ENCODE assay signal across 8 mouse cellular contexts in the genomic region with DNA sequence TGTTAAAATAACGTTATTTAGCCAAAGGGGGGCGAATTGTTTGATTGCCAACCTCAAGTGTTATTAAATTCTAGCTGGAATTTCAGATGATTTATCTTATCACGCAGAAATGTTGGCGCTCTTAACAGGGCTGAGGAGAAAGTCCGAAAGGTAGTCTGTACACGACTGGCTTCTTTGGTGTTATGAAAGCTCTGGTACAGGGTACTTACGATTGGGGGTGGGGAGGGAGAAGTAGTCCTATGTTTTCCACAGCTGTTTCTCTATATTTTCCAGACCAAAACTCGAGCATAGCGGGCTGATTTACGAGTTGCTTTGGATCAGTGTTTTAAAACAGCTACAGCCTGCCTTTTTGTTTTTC. TPM values are rescaled to one million over a fixed set of nuclear protein-coding genes. Genes with fewer than 3 reads are reported as not detected.
DNase-seq lines count a peak whose midpoint lies in the region; ATAC-seq and TF ChIP-seq lines count a peak whose summit lies in the region.

No protein-coding gene starts in this region.

- TF ChIP-seq CTCF in midbrain, postnatal 0 days (IDR thresholded peaks at IDR 0.05) = no peak

- 0 out of 2 replicates have a peak overlapping the region, but pooled peaks have one; percentile 6 for H3K4me3 ChIP-seq in heart, embryonic 16.5 days (ENCODE audit: low read length)
- peak overlapping the region; percentile 98 for H3K4me3 ChIP-seq in embryonic facial prominence, embryonic 15.5 days (replicated peaks)
- H3K4me3 ChIP-seq in midbrain, postnatal 0 days (ENCODE audit: low read depth, low read length) = peak overlapping the region; percentile 4; the same call in 1 of the 2 replicates

- H3K4me1 ChIP-seq in heart, embryonic 16.5 days (ENCODE audit: control insufficient read depth, insufficient read depth, low read length) = peaks cover 7% of the 10 kb centered on the region
- peaks cover 35% of the 10 kb centered on the region for H3K4me1 ChIP-seq in embryonic facial prominence, embryonic 15.5 days
- no peaks in the 10 kb centered on the region for H3K4me1 ChIP-seq in midbrain, postnatal 0 days (ENCODE audit: insufficient read depth, low read length)

- 40% methylated on average over 10 of the region's 10 CpGs for WGBS in heart, embryonic 16.5 days
- WGBS in embryonic facial prominence, embryonic 15.5 days = 8% methylated on average over 10 of the region's 10 CpGs
- 25% methylated on average over 10 of the region's 10 CpGs for WGBS in midbrain, postnatal 0 days

- peaks cover 21% of the 10 kb centered on the region for H3K27me3 ChIP-seq in heart, embryonic 16.5 days (ENCODE audit: control insufficient read depth, insufficient read depth, low read length)
- H3K27me3 ChIP-seq in embryonic facial prominence, embryonic 15.5 days = no peaks in the 10 kb centered on the region
- no peaks in the 10 kb centered on the region; the same call in 1 of the 2 replicates for H3K27me3 ChIP-seq in midbrain, postnatal 0 days (ENCODE audit: insufficient read depth, low read length)

- DNase-seq in heart, adult 8-10 months (ENCODE audit: low spot score) = no peak
- DNase-seq in kidney, adult 8-10 months = peak; percentile 32 to 47
- no peak for DNase-seq in midbrain, postnatal 0 days (ENCODE audit: low spot score)
- no peak for DNase-seq in cerebellum, adult 9-11 months
- no peak for DNase-seq in gastrocnemius, postnatal 14 days
- DNase-seq in spleen, postnatal 4 days (ENCODE audit: low spot score in 2 of 2) = no peak

- ATAC-seq in heart, embryonic 16.5 days (replicated peaks; ENCODE audit: extremely low read depth, insufficient read depth, low FRiP score) = no peak
- ATAC-seq in embryonic facial prominence, embryonic 15.5 days (ENCODE audit: insufficient number of reproducible peaks, low FRiP score, low TSS enrichment, low read depth) = no peak
- ATAC-seq in midbrain, postnatal 0 days (ENCODE audit: low FRiP score) = no peak

- intact Hi-C loops in gastrocnemius, postnatal 14 days (cut with DNase I; ENCODE audit: low total_unique reads) = no loop called here

- H3K9ac ChIP-seq in heart, embryonic 16.5 days (ENCODE audit: low read length) = no peak overlapping the region
- peak overlapping the region; percentile 99 for H3K9ac ChIP-seq in embryonic facial prominence, embryonic 15.5 days
- H3K9ac ChIP-seq in midbrain, postnatal 0 days (replicated peaks; ENCODE audit: low read length, poor library complexity, severe bottlenecking) = 0 out of 2 replicates have a peak overlapping the region, but pooled peaks have one; percentile 5

- H3K36me3 ChIP-seq in heart, embryonic 16.5 days (ENCODE audit: control insufficient read depth, insufficient read depth) = no peaks in the 10 kb centered on the region
- peaks cover 6% of the 10 kb centered on the region; the same call in 1 of the 2 replicates for H3K36me3 ChIP-seq in embryonic facial prominence, embryonic 15.5 days
- H3K36me3 ChIP-seq in midbrain, postnatal 0 days (ENCODE audit: insufficient read depth, low read length) = no peaks in the 10 kb centered on the region

- no peak overlapping the region for H3K27ac ChIP-seq in heart, embryonic 16.5 days (ENCODE audit: low read length)
- H3K27ac ChIP-seq in embryonic facial prominence, embryonic 15.5 days (replicated peaks) = peak overlapping the region; percentile 96
- H3K27ac ChIP-seq in midbrain, postnatal 0 days (ENCODE audit: low read depth, low read length) = no peak overlapping the region

- peak overlapping the region; percentile 28; the same call in 1 of the 2 replicates for H3K4me2 ChIP-seq in heart, embryonic 16.5 days (ENCODE audit: low read depth, low read length)
- H3K4me2 ChIP-seq in embryonic facial prominence, embryonic 15.5 days (replicated peaks) = peak overlapping the region; percentile 67
- peak overlapping the region; percentile 99 for H3K4me2 ChIP-seq in midbrain, postnatal 0 days (ENCODE audit: low read depth, low read length, poor library complexity, severe bottlenecking)

- H3K9me3 ChIP-seq in heart, embryonic 16.5 days (replicated peaks; ENCODE audit: control insufficient read depth, low read length) = no peaks in the 10 kb centered on the region
- H3K9me3 ChIP-seq in embryonic facial prominence, embryonic 15.5 days (replicated peaks) = no peaks in the 10 kb centered on the region
- no peaks in the 10 kb centered on the region for H3K9me3 ChIP-seq in midbrain, postnatal 0 days (ENCODE audit: low read length)

RNA-seq across cellular contexts. Expression of a gene that starts 3.1 kb away (rescaled TPM):
- 1.2 and 2.0 TPM in 2 replicates for polyA plus RNA-seq in heart, embryonic 16.5 days (2015; fragmentation: Nextera tagmentation; extraction: Ambion mirVana)
- 1 to 10 TPM in 3 of 4 experiments, under 1 TPM in 1; 0.98 to 2.2 (median 1.6) TPM for total RNA-seq in heart, adult 8-10 months (2022)
- polyA plus RNA-seq in embryonic facial prominence, embryonic 15.5 days (2015; fragmentation: Nextera tagmentation; extraction: Ambion mirVana) = 30.5 and 32.5 TPM in 2 replicates
- 5.8 and 7.5 TPM in 2 replicates for total RNA-seq in midbrain, postnatal 0 days (2014; rRNA removed)
- 1.6 and 2.3 TPM in 2 replicates for polyA plus RNA-seq in midbrain, postnatal 0 days (2015; fragmentation: Nextera tagmentation; extraction: Ambion mirVana)
- 1 to 10 TPM; 5.2 to 5.5 TPM for total RNA-seq in gastrocnemius, postnatal 14 days (2021)

Comparison
In these comparisons a context has a peak if more than half of its experiments do, and no peak if none do; other contexts are left out.
1. H3K4me2 ChIP-seq: peak in every context shown above with its lines; median percentile 99 in midbrain, postnatal 0 days; 67 in embryonic facial prominence, embryonic 15.5 days; 28 in heart, embryonic 16.5 days.
2. H3K4me3 ChIP-seq: peak in every context shown above with its lines; median percentile 98 in embryonic facial prominence, embryonic 15.5 days; 6 in heart, embryonic 16.5 days; 4 in midbrain, postnatal 0 days.
3. DNase-seq: peak in kidney, adult 8-10 months (2 of 2); none in heart, adult 8-10 months (single experiment), midbrain, postnatal 0 days (single experiment), cerebellum, adult 9-11 months (single experiment), gastrocnemius, postnatal 14 days (single experiment) and spleen, postnatal 4 days (0 of 2).